Mouse (Mus musculus) cerebellum, postnatal 10 days (tissue): ENCODE results near the gene Taar4.
A peak's percentile ranks its signal among the peaks of the same experiment; 100 is the strongest.

ENCODE experiments used
- DNase-seq, 2 experiments: peaks; one replicate each; pipeline ENCODE4 v3.0.0; 2021; ENCODE audit warnings: mixed read lengths in 2 of 2

Taar4 gene

DNA sequence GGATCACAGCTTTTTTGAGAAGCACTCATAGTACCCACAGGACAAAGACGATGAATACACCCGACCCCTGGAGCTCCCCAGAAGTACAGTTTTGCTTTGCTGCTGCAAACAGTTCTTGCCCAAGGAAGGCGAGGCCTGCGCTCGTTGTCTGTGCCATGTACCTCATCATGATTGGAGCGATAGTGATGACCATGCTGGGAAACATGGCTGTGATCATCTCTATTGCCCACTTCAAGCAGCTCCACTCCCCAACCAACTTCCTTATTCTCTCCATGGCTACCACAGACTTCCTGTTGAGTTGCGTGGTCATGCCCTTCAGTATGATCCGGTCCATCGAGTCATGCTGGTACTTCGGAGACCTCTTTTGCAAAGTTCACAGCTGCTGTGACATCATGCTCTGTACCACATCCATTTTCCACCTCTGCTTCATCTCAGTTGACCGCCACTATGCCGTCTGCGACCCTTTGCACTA lies at the start of gene Taar4:
Taar4 (plus strand) TSS at position 51 of the 472 bp plus-strand sequence.
- DNase-seq = no peak

DNA sequence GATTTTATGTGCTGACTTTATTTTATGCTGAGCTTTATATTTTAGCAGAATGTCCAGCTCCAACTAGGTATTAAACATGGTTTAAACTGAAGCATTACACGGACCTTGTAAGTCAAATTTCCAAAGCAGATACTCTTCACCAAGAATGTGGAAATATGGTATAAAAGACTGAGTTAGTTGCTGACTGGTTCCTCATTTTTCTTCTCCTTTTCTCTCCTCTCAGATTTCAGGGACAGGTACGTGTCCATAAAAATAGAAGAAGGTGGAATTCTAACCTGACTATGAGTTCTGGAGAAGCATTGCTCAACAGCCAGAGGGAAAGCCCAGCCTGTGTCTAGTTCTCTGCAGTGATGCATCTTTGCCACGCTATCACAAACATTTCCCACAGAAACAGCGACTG lies 40.2 kb upstream of the Taar4 start, which contains the start of gene Taar1:
Taar1 (plus strand) TSS at position 301 of the 400 bp plus-strand sequence.
- no peak for DNase-seq

DNA sequence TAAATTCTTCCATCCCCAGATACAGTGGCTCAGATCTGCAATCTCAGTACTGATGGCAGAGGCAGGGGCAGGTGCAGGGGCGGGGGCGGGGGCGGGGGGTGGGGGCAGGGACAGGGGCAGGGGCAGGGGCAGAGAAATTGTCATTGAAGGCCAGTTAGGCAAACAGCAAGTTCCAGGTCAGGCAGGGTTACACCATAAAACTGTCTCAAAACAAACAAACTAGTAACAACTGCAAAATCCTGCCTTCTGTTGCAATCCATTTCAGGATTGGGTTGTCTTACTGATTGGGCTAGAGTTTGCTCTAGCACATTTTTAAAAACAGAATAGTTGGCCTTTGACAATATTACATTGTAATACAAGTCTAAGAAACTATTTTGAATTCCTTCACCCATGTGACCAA lies 37.8 kb upstream of the Taar4 start:
- no peak for DNase-seq

DNA sequence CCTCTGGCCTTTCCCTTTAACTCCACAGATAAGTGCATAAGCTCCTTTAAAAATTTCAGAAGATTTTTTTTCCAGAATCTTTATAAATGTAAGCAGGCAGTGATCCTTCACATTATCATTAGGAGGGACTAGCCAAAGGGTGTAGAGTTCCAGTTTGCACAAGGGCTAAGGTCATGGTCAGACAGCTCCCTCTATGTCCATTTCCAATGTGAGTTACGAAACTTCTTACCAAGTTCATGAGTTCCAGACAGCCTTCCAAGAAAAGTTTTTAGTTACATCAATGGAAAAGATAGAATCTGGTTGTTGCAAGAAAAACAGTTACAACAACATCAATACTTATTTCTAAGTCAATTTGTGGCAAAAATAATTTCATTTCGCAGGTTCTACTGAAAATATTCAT lies 36.4 kb upstream of the Taar4 start:
- no peak for DNase-seq

DNA sequence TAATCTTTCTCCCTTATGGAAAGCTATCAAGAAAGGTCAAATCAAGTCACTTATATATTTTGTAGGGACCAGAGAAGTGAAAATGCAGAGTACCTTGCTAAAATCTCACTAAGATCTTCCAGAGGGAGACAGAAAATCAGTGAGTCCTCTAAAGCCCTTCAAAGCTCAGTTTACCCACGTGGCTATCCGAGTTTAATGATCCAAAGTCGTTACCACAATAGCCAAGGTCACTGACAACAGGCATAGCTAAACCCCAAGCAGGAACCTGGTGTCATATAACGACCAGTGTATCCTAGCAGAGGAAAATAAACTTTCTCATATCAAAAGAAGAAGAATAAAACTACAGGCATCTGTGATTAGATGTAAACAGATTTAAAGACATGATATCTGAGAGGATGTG lies 22.7 kb upstream of the Taar4 start:
- DNase-seq = no peak

DNA sequence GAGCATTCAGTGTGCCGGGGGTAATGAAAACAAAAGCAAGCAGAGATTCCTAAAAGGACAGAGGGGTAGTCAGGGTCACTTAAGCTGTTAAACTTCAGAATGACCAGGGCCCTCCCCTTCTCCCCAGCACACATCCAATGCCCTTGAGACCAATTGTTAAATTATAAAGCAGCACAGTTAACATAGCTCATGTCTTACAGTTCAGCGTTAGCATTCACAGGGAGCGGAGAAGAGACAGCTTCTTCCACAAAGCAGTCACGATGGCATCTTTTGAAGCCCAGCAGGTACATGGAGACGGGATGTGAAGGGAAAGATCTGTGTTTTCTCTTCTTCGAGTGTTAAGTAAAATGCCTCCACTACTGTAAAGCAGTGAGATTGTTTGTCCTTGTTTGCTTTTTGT lies 22.0 kb upstream of the Taar4 start, which contains the start of gene Taar2:
Taar2 (plus strand) TSS at position 261 of the 400 bp plus-strand sequence.
- no peak for DNase-seq

DNA sequence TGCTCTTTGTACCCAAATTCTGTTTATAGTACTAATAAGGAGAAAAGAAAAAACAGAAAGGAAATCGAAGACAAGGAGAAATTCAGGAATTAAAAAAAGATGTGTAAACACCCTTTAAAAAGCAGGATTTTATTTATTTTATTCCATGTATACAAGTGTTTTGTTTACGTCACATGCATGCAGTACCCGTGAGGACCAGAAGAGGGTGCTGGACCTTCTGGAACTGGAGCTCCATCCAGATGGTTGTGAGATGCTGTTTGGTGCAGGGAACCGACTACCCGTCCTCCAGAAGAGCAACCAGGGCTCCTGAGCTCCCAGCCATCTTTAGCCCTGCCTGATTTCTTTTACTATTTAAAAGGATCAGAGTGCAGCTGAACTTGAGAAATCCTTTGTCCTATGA lies 17.8 kb upstream of the Taar4 start:
- DNase-seq = peak; percentile 20 to 27

DNA sequence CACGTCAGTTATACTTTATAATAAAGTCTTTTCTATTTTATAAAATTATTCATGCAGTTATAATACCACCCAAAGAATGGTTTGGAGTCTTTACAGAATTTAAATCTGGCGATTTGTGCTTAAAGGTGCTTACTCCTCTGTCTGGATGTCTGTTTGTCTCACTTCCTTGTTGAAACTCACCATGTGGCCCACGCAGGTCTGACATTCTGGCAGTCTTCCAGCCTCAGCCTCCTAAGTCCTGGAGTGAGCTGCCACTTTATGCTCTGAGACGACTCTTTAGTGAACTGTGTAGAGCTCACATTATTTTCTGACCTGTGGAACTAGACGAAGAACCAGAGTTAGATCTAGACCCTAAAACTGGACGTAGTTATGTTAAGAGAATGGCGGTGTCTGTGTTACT lies 12.3 kb upstream of the Taar4 start:
- DNase-seq = peak; percentile 50 to 62

DNA sequence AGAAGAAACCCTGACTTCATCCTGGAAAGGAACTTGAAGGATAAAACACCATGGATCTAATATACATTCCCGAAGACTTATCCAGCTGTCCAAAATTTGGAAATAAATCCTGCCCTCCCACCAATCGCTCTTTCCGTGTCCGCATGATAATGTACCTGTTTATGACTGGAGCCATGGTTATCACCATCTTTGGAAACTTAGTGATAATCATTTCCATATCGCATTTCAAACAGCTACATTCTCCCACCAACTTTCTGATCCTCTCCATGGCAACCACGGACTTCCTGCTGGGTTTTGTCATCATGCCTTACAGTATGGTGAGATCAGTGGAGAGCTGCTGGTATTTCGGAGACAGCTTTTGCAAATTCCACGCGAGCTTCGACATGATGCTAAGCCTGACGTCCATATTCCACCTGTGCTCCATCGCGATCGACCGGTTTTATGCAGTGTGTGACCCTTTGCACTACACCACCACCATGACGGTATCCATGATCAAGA lies 10.7 kb upstream of the Taar4 start, which contains the start of gene Taar3:
Taar3 (plus strand) TSS at position 51 of the 498 bp plus-strand sequence.
- DNase-seq = peak; percentile 55 to 63

DNA sequence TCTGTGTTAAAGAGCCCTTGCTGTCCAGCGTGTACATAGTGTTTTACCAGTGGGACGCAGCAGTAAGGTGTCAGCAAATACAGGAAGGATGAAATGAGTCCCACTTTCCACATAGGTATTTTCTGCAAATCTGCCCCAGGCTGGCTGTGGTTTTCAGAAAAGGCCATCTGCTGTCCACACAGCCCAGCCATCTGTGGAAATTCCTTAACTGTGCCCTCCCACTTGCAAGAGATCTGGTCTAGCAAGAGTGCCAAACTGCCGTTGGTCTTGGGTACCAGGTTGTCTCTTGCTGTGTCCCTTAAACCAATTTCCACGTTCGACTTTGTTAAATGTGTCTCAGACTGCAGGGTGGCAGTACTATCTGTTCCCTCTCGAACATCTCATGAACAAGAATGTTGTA lies 8.6 kb upstream of the Taar4 start:
- DNase-seq = peak; percentile 72 to 75

DNA sequence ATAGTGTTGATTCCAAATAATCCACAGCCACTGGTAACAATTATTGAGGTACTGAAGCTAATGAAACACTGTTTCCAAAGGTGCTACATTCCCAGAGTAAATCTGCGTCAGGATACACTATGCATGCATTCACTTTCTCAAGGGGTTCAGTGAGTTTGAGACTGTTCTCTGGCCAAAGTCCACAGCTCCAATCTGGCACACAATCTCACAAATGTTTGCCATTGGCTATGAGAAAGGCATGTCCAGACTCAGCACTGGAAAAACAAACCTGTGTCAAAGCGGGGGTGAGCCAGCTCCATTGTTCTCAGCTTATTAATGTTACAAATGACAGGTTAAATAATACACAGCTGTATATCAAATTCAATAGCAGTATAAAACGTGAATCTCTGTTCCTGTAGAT lies 1.2 kb upstream of the Taar4 start:
- peak; percentile 60 to 73 for DNase-seq

DNA sequence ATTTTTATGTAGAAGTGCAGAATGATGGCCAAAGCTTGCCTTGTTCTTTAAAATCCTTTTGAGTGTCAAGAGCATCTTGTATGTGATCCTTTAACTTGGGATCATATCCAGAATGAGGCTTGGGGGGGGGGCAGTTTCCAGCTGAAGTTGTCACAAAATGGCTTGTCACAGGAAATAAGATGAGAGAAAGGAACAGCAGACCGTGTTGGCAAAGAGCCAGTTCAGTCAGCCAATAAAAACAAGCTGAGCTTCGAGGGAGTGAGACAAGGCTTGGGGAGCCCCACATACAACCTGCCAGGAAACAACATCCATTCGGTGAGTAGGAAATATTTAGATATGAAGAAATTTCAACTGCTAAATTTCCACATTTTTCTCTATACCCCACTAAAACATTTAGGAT lies 3.1 kb downstream of the Taar4 start:
- DNase-seq = peak; percentile 87 to 88

DNA sequence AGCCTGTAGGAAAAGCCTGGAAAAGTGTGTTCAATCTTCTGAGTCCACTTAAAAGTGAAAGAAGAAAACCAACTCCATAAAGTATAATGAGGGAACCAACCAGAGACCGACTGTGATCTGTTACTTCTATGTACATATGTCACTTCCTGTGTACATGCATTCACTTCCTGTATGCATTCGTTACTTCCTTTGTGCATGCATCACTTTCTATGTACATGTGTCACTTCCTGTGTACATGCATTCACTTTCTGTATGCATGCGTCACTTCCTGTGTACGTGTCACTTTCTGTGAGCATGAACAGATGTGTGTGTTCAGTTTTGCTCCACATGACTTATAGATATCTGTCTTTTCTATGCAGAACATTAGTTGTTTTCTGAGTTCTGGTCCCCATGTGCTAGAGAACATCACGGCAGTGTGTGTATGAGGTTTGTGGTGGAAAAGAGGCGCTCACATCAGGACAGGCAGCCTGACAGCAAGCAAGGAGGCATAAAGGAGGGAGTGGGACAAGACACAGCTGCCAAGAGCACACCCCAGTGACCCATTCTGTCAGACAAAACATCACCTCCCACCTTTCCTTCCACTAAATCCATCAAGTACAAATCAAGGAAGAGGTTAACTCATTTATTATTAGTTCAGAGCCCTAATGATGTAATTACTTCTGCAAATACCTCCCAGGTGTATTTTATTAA lies 4.8 kb downstream of the Taar4 start:
- DNase-seq = no peak

DNA sequence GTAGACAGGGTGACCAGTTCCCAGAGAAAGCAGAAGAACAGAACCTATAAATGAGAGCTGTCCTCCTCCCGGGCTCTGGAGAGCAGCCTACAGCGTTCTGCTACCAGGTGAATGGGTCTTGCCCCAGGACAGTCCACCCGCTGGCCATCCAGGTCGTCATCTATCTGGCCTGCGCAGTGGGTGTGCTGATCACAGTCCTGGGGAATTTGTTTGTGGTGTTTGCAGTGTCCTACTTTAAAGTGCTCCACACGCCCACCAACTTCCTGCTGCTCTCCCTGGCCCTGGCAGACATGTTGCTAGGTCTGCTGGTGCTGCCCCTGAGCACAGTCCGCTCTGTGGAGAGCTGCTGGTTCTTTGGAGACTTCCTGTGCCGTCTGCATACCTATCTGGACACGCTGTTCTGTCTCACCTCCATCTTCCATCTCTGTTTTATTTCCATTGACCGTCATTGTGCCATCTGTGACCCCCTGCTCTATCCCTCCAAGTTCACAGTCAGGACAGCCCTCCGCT lies 10.4 kb downstream of the Taar4 start, which contains the start of gene Taar5:
Taar5 (plus strand) TSS at position 51 of the 510 bp plus-strand sequence.
- no peak for DNase-seq

DNA sequence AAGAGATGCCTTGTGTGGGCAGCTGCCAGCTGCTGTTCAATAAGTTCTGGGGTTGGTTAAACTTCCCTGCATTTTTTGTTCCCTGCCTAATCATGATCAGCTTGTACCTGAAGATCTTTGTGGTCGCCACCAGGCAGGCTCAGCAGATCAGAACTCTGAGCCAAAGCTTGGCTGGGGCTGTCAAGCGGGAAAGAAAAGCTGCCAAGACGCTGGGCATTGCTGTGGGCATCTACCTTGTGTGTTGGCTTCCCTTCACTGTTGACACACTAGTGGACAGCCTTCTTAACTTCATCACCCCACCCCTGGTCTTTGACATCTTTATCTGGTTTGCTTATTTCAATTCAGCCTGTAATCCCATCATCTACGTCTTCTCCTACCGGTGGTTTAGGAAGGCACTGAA lies 11.0 kb downstream of the Taar4 start:
- DNase-seq = peak; percentile 54 to 69

DNA sequence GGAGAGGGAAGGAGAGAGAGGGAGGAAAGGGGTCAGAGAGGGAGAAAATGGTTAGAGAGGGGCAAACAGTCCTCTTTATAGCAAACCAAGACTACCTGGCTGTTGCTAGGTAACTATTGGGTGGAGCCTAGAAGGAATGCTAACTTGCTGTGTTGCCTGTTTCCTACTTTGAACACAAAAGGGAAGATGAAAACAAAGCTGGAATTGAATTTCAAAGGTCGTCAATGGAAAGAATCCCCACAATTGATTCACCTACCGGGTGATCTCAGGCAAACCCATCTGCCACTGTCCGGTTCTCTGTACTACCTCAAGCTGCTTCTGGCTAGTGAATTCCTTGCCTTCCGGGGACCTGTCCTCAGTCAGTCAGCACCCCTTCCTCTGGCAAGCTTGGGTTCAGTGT lies 17.7 kb downstream of the Taar4 start:
- no peak for DNase-seq

DNA sequence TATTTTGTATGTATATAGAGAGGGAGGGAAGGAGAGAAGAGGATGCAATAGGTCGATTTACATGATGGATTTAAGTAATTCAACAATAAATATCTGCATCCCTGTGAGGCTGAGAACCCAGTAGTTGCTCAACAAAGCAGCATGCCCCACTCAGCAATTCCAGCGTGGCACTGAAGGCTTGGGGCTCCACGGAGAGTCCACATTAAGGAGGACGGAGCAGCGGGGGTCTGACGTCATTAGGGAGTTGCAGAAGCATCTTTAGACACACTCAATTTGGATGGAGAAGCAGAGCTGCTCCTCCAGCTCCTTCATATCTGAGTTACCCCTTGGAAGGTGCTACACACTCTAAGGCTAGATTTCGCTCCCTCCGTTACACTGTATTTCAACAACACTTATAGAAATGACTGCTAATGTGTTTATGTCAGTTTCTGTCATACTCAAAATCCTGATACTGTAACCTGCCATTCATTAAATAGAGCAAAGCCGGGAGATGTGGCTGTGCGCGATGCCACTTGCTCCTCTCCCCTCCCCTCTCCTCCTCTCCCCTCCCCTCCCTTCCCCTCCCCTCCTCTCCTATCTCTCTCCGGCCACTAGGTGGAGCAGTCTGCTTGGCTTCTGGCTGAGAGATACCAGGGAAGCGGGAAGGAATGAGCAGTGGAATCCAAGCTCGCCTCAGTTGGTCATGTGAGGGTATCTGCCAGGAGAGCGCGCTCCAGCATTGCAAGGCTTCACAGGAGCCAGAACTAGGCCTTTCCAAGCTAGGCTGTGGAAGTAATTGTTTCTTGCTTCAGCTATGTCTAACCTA lies 18.8 kb downstream of the Taar4 start:
- DNase-seq = peak; percentile 90 to 91

DNA sequence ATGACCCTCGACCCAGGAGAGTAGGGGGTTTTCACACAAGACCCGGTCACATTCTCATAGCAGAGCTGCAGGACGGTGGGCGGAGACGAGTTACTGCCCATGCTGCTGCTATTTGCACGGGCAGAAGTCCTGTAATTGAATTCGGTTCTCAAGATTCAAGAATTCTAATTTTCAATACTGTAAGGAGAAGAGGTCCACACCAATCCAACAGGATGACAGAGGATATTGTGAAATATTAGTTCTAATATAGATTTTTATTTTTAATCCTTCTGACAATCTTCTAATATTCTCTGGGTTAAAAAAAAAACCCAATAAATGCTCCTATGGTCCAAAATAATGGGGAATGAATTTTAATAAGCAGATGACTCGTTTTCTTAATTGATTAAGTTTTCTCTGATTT lies 25.3 kb downstream of the Taar4 start, which contains the start of gene Taar6:
Taar6 (minus strand) TSS at position 101 of the 400 bp plus-strand sequence.
- DNase-seq = no peak

DNA sequence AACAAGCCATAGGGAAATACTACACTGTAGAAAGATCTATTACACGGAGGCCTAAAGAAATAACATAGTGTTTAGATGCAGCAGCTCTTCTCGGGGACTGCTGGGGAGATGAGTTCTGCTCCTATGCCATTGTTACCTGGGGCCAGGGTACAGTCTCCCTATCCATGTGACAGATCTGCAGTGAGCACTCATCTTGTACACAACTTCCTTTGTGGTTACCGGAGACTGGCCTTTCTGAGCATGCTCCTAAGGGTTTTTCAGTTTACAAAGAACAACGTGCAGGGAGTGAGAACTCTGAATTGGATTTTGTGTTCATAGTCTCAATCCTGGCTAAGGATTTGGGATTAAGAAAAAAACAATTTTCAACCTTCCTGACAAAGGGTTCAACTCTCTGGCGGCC lies 26.1 kb downstream of the Taar4 start:
- DNase-seq = no peak

DNA sequence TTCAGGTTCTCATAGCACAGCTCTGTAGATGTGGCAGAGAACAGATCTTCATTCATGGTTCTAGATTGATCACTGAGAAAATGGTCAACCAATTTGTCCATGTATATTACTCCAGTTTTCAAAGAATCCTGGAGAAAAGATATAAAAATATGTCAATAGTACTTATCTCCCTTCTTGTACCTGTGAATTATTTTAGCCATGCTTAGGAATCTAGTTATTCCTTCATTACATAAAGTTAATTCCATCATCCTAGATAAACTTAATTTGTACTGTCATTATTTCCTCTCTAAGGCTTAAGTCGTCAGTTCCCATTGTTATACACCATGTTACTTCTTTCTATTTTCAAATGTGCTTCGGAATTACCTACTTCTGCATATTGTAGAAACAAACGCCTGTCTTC lies 33.1 kb downstream of the Taar4 start, which contains the start of gene Taar7a:
Taar7a (minus strand) TSS at position 101 of the 400 bp plus-strand sequence.
- DNase-seq = no peak

DNA sequence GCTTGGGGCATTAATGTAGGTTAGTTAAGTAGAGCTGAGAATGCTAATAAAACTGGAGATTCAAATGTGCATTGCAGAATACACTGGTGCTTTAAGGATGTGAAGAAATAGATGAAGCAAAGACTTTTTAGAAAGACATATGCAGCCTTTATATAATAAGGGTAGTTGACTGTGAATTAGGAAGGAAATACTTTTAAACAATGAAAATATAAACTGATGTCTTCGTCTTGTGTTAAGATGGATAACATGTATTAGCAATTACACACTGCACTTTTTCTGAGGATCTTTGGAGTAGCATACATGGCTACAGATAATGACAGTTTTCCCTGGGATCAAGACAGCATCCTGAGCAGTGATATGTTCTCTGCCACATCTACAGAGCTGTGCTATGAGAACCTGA lies 39.3 kb downstream of the Taar4 start, which contains the start of gene Taar7b:
Taar7b (plus strand) TSS at position 301 of the 400 bp plus-strand sequence.
- DNase-seq = no peak

DNA sequence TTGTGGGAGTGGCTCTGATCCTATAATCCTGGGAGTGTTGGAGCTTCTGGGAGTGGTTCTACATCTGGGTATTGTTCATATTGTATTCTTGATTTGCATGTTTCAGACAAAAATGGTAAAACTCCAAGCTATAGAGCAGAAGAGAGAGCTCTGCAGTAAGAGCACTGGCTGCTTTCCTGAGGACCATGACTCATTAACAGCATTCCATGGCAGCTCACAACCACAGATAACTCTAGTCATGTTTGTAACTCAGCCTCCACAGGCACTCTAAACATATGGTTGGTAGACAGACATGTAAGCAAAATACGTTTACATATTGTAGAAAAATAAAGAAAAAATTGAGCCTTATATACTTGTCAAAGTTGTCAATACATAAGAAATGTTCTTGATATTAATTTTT lies 46.1 kb downstream of the Taar4 start:
- DNase-seq = no peak

DNA sequence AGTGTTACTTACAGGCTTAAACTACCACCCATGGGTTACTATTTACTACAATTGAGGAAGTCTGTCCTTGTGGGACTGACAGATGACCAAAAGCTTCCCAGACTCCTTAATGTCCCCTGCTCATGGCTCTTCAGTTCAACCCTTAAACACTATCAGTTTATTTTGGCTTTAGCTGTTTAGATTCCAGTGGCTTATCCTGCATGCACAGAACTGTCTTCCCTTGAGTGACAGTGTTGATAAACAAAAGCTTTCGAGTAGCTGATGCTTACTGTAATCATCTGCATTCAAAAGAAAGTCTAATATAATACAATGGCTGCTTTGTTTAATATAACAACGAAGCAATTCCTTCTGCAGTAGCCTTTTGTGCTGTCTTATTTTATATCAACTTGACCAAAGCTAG lies 46.7 kb downstream of the Taar4 start:
- no peak for DNase-seq
